Mouse (Mus musculus): ENCODE measurements around the gene Gpr171.
"Not testable (repeated sequence)": the region's sequence is repeated elsewhere in the genome, so short reads cannot be mapped to it uniquely, and the experiment has no call there.

DNA sequence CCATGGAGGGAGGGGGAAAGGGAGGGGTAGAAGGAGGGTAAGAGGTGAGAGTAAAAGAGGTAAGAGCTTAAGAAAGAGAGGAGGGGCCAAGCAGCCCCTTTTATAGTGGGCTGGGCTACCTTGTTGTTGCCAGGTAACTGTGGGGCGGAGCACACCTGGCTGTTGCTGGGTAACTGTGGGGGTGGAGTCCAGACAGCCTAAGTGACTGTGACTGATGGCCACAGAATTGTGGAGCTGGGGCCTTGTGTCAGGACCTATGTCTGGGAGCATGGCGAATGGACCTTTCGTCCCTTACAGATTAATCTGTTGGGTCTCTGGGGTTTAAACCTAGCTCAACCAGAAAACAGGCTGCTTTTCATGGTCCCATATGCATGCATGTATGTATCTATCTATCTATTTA, 8.2 kb upstream of the Gpr171 start:
- not testable (repeated sequence) for TF ChIP-seq GATA1 (IDR thresholded peaks at IDR 0.05; ENCODE audit: borderline replicate concordance, low read length); FLI1 (IDR thresholded peaks at IDR 0.05; ENCODE audit: low read length)

Measured in megakaryocyte, embryonic 14.5 days (primary cell).